Mouse (Mus musculus) liver, embryonic 12.5 days (tissue): Measurements from ENCODE around the gene Chn2. TPM values are rescaled to one million over a fixed set of nuclear protein-coding genes. Genes with fewer than 3 reads are reported as not detected.
A peak's percentile ranks its signal among the peaks of the same experiment; 100 is the strongest.

Experiments
- ATAC-seq: fragments of 200-750 bp; cut with Nextera tagmentation; 2 replicates; pipeline ENCODE4 v1.8.0; 2017; ENCODE audit warnings: moderate number of reproducible peaks, mild to moderate bottlenecking, moderate library complexity
- H3K27ac ChIP-seq: fragments of 300-500 bp; sonication (generic); 2 replicates; pipeline ENCODE4 v1.5.1; 2016; ENCODE audit warnings: mild to moderate bottlenecking
- H3K27me3 ChIP-seq: fragments of 300-500 bp; sonication (generic); replicated peaks from 2 replicates; pipeline ENCODE4 v1.6.1; 2016; ENCODE audit warnings: mild to moderate bottlenecking, moderate library complexity
- H3K36me3 ChIP-seq: fragments of 300-500 bp; sonication (generic); 2 replicates; pipeline ENCODE4 v1.6.1; 2016; ENCODE audit warnings: mild to moderate bottlenecking, moderate library complexity
- H3K4me1 ChIP-seq: fragments of 300-500 bp; sonication (generic); 2 replicates; pipeline ENCODE4 v1.6.1; 2016
- H3K4me2 ChIP-seq: fragments of 300-500 bp; sonication (generic); 2 replicates; pipeline ENCODE4 v1.6.1; 2016; ENCODE audit warnings: mild to moderate bottlenecking, moderate library complexity
- H3K4me3 ChIP-seq: fragments of 300-500 bp; sonication (generic); 2 replicates; pipeline ENCODE4 v1.5.1; 2016; ENCODE audit warnings: mild to moderate bottlenecking, moderate library complexity
- H3K9ac ChIP-seq: fragments of 300-500 bp; sonication (generic); 2 replicates; pipeline ENCODE4 v1.6.1; 2016; ENCODE audit warnings: mild to moderate bottlenecking, moderate library complexity
- H3K9me3 ChIP-seq: fragments of 300-500 bp; sonication (generic); replicated peaks from 2 replicates; pipeline ENCODE4 v1.6.1; 2016; ENCODE audit warnings: mild to moderate bottlenecking, moderate library complexity
- WGBS: fragments of 180-500 bp; shearing (Covaris S2); methylation state at CpG from one replicate; pipeline ENCODE4 v1.1.7; 2016; ENCODE audit not compliant: insufficient replicate concordance; 5-methylcytosine and 5-hydroxymethylcytosine counted together
- polyA plus RNA-seq: library from polyadenylated mRNA; unstranded; fragments of >200 nt; fragmentation: Nextera tagmentation; extraction: Ambion mirVana; gene quantifications from 2 replicates; pipeline ENCODE4 v1.2.1, GENCODE M21; 2016

Chn2 gene
- polyA plus RNA-seq, 1 experiment from 2014 or later = 4.9 TPM

- H3K4me2 ChIP-seq = no peak overlapping the region
- no peaks in the 10 kb centered on the region for H3K9me3 ChIP-seq
- no peak overlapping the region for H3K27ac ChIP-seq
- 61% methylated on average over 8 of the region's 8 CpGs for WGBS
- no peak overlapping the region for H3K9ac ChIP-seq
- ATAC-seq = no peak
- no peaks in the 10 kb centered on the region for H3K36me3 ChIP-seq
- H3K4me3 ChIP-seq = no peak overlapping the region
- no peaks in the 10 kb centered on the region for H3K4me1 ChIP-seq
- no peaks in the 10 kb centered on the region for H3K27me3 ChIP-seq
Observed at GRCm38 (mm10) chr6:54248354-54249252, 209.2 kb downstream of the Chn2 start.

- WGBS = 62% methylated on average over 17 of the region's 17 CpGs
- H3K4me1 ChIP-seq = no peaks in the 10 kb centered on the region
Observed at GRCm38 (mm10) chr6:54251401-54252191, 212.2 kb downstream of the Chn2 start.

GRCm38 (mm10) chr6:54253206-54253605, 213.9 kb downstream of the Chn2 start:
- no peak for ATAC-seq
- Histone ChIP-seq H3K9me3 (no peaks in the 10 kb centered on the region), H3K27ac (no peak overlapping the region), H3K36me3 (no peaks in the 10 kb centered on the region), H3K4me3 (no peak overlapping the region), H3K27me3 (no peaks in the 10 kb centered on the region), H3K9ac (no peak overlapping the region), H3K4me2 (no peak overlapping the region), H3K4me1 (no peaks in the 10 kb centered on the region)
- 50% methylated on average over 5 of the region's 5 CpGs for WGBS

More at GRCm38 (mm10) chr6:54251401-54252191, 212.2 kb downstream of the Chn2 start:
- Histone ChIP-seq H3K36me3 (no peaks in the 10 kb centered on the region), H3K9ac (no peak overlapping the region), H3K4me3 (no peak overlapping the region), H3K27me3 (no peaks in the 10 kb centered on the region), H3K9me3 (no peaks in the 10 kb centered on the region), H3K27ac (peak overlapping the region; percentile 48; the same call in 1 of the 2 replicates), H3K4me2 (no peak overlapping the region)
- ATAC-seq = peak; percentile 21; the same call in 1 of the 2 replicates

GRCm38 (mm10) chr6:54253881-54254280, 214.5 kb downstream of the Chn2 start:
- H3K27ac ChIP-seq = no peak overlapping the region
- H3K4me1 ChIP-seq = no peaks in the 10 kb centered on the region
- H3K4me2 ChIP-seq = no peak overlapping the region
- H3K4me3 ChIP-seq = no peak overlapping the region
- no peaks in the 10 kb centered on the region for H3K36me3 ChIP-seq
- WGBS = 79% methylated on average over 7 of the region's 7 CpGs
- no peaks in the 10 kb centered on the region for H3K9me3 ChIP-seq
- H3K27me3 ChIP-seq = no peaks in the 10 kb centered on the region
- ATAC-seq = no peak
- H3K9ac ChIP-seq = no peak overlapping the region

- H3K27me3 ChIP-seq = no peaks in the 10 kb centered on the region
- no peak for ATAC-seq
- H3K4me2 ChIP-seq = no peak overlapping the region
- no peaks in the 10 kb centered on the region for H3K36me3 ChIP-seq
- H3K4me3 ChIP-seq = no peak overlapping the region
- no peaks in the 10 kb centered on the region for H3K9me3 ChIP-seq
- 65% methylated on average over 6 of the region's 6 CpGs for WGBS
- H3K4me1 ChIP-seq = no peaks in the 10 kb centered on the region
- H3K9ac ChIP-seq = no peak overlapping the region
- H3K27ac ChIP-seq = no peak overlapping the region
Observed at GRCm38 (mm10) chr6:54254759-54255158, 215.4 kb downstream of the Chn2 start.

- Histone ChIP-seq H3K9me3 (no peaks in the 10 kb centered on the region), H3K9ac (no peak overlapping the region), H3K27me3 (no peaks in the 10 kb centered on the region), H3K36me3 (no peaks in the 10 kb centered on the region), H3K4me2 (no peak overlapping the region), H3K4me3 (no peak overlapping the region), H3K27ac (no peak overlapping the region), H3K4me1 (no peaks in the 10 kb centered on the region)
- no peak for ATAC-seq
- 70% methylated on average over 11 of the region's 11 CpGs for WGBS
Observed at GRCm38 (mm10) chr6:54255321-54255720, 216.0 kb downstream of the Chn2 start.

GRCm38 (mm10) chr6:54256397-54256796, 217.0 kb downstream of the Chn2 start:
- no peaks in the 10 kb centered on the region for H3K36me3 ChIP-seq
- H3K4me1 ChIP-seq = no peaks in the 10 kb centered on the region
- no peak overlapping the region for H3K9ac ChIP-seq
- H3K9me3 ChIP-seq = no peaks in the 10 kb centered on the region
- no peak overlapping the region for H3K4me2 ChIP-seq
- no peaks in the 10 kb centered on the region for H3K27me3 ChIP-seq
- no peak for ATAC-seq
- H3K27ac ChIP-seq = no peak overlapping the region
- 71% methylated on average over 10 of the region's 10 CpGs for WGBS
- no peak overlapping the region for H3K4me3 ChIP-seq

- no peak for ATAC-seq
- Histone ChIP-seq H3K9ac (no peak overlapping the region), H3K4me3 (no peak overlapping the region), H3K27me3 (no peaks in the 10 kb centered on the region), H3K9me3 (no peaks in the 10 kb centered on the region), H3K4me2 (no peak overlapping the region), H3K4me1 (no peaks in the 10 kb centered on the region), H3K36me3 (no peaks in the 10 kb centered on the region), H3K27ac (no peak overlapping the region)
- 57% methylated on average over 3 of the region's 3 CpGs for WGBS
Observed at GRCm38 (mm10) chr6:54257552-54257951, 218.2 kb downstream of the Chn2 start.

GRCm38 (mm10) chr6:54258462-54258861, 219.1 kb downstream of the Chn2 start:
- H3K36me3 ChIP-seq = no peaks in the 10 kb centered on the region
- no peak overlapping the region for H3K4me2 ChIP-seq
- WGBS = 63% methylated on average over 5 of the region's 5 CpGs
- H3K4me1 ChIP-seq = no peaks in the 10 kb centered on the region
- no peak for ATAC-seq
- no peak overlapping the region for H3K4me3 ChIP-seq
- H3K27me3 ChIP-seq = no peaks in the 10 kb centered on the region
- H3K9ac ChIP-seq = no peak overlapping the region
- H3K9me3 ChIP-seq = no peaks in the 10 kb centered on the region
- no peak overlapping the region for H3K27ac ChIP-seq

- H3K4me3 ChIP-seq = no peak overlapping the region
- no peaks in the 10 kb centered on the region for H3K27me3 ChIP-seq
- no peak overlapping the region for H3K9ac ChIP-seq
- H3K36me3 ChIP-seq = no peaks in the 10 kb centered on the region
- no peak overlapping the region for H3K4me2 ChIP-seq
- no peaks in the 10 kb centered on the region for H3K4me1 ChIP-seq
- 58% methylated on average over 2 of the region's 2 CpGs for WGBS
- ATAC-seq = no peak
- no peak overlapping the region for H3K27ac ChIP-seq
- H3K9me3 ChIP-seq = no peaks in the 10 kb centered on the region
Observed at GRCm38 (mm10) chr6:54262732-54263131, 223.4 kb downstream of the Chn2 start.

GRCm38 (mm10) chr6:54263890-54264289, 224.5 kb downstream of the Chn2 start:
- no peak overlapping the region for H3K4me2 ChIP-seq
- no peaks in the 10 kb centered on the region for H3K27me3 ChIP-seq
- H3K9ac ChIP-seq = no peak overlapping the region
- no peak for ATAC-seq
- H3K4me3 ChIP-seq = no peak overlapping the region
- H3K9me3 ChIP-seq = no peaks in the 10 kb centered on the region
- WGBS = 89% methylated on average over 2 of the region's 2 CpGs
- no peaks in the 10 kb centered on the region for H3K36me3 ChIP-seq
- H3K27ac ChIP-seq = no peak overlapping the region
- H3K4me1 ChIP-seq = no peaks in the 10 kb centered on the region

- no peaks in the 10 kb centered on the region for H3K27me3 ChIP-seq
Observed at GRCm38 (mm10) chr6:54264537-54264936, 225.2 kb downstream of the Chn2 start.

More at GRCm38 (mm10) chr6:54264537-54264936, 225.2 kb downstream of the Chn2 start:
- no peaks in the 10 kb centered on the region for H3K4me1 ChIP-seq
- no peak for ATAC-seq
- no peaks in the 10 kb centered on the region for H3K9me3 ChIP-seq
- H3K4me3 ChIP-seq = no peak overlapping the region
- no peak overlapping the region for H3K27ac ChIP-seq
- H3K36me3 ChIP-seq = no peaks in the 10 kb centered on the region
- no peak overlapping the region for H3K9ac ChIP-seq
- H3K4me2 ChIP-seq = no peak overlapping the region
- 74% methylated on average over 7 of the region's 7 CpGs for WGBS
